ENCODE assay signal across 7 mouse cellular contexts in genomic region chr15:102204674-102205505, GRCm38 (mm10). TPM values are rescaled to one million over a fixed set of nuclear protein-coding genes. Genes with fewer than 3 reads are reported as not detected.
DNase-seq lines count a peak whose midpoint lies in the region; ATAC-seq and TF ChIP-seq lines count a peak whose summit lies in the region.

Gene Csad, minus strand, starts transcription at chr15:102204724.

- peak within 1 kb of the TSS; percentile 77 for H3K4me2 ChIP-seq in heart, embryonic 16.5 days (ENCODE audit: low read depth, low read length)

- no peaks in the 10 kb centered on the region for H3K27me3 ChIP-seq in testis, adult 2 months (ENCODE audit: control insufficient read depth, insufficient read depth, low read length)
- no peaks in the 10 kb centered on the region for H3K27me3 ChIP-seq in heart, embryonic 16.5 days (ENCODE audit: control insufficient read depth, insufficient read depth, low read length)

- H3K36me3 ChIP-seq in testis, adult 2 months (ENCODE audit: control insufficient read depth, insufficient read depth, low read length): no peaks in the 10 kb centered on the region
- H3K36me3 ChIP-seq in heart, embryonic 16.5 days (ENCODE audit: control insufficient read depth, insufficient read depth): peaks cover 34% of the 10 kb centered on the region

- no peak for TF ChIP-seq CTCF in testis, adult 2 months (IDR thresholded peaks at IDR 0.05; ENCODE audit: control insufficient read depth, insufficient read depth, insufficient replicate concordance, low read depth, low read length)
- no peak for TF ChIP-seq CTCF in brain, embryonic 14.5 days (IDR thresholded peaks at IDR 0.05; ENCODE audit: borderline replicate concordance, extremely low read depth, insufficient read depth, insufficient read length)

- no peak for TF ChIP-seq POLR2A in testis, adult 2 months (IDR thresholded peaks at IDR 0.05; ENCODE audit: control insufficient read depth, low read depth, low read length)
- no peak for TF ChIP-seq POLR2A in brain, embryonic 14.5 days (IDR thresholded peaks at IDR 0.05; ENCODE audit: borderline replicate concordance, extremely low read depth, insufficient read depth, insufficient read length, poor library complexity, severe bottlenecking)

- peaks cover 13% of the 10 kb centered on the region for H3K4me1 ChIP-seq in testis, adult 2 months (ENCODE audit: control insufficient read depth, insufficient read depth, low read length)
- H3K4me1 ChIP-seq in heart, embryonic 16.5 days (ENCODE audit: control insufficient read depth, insufficient read depth, low read length): peaks cover 30% of the 10 kb centered on the region

- H3K9me3 ChIP-seq in heart, embryonic 16.5 days (replicated peaks; ENCODE audit: control insufficient read depth, low read length): no peaks in the 10 kb centered on the region

- 59% methylated on average over 19 of the region's 19 CpGs for WGBS in heart, embryonic 16.5 days

- peak within 1 kb of the TSS; percentile 89 for H3K27ac ChIP-seq in testis, adult 2 months (ENCODE audit: control insufficient read depth, insufficient read depth, low read depth, low read length)
- H3K27ac ChIP-seq in heart, embryonic 16.5 days (ENCODE audit: low read length): peak within 1 kb of the TSS; percentile 99

- intact Hi-C loops in left cerebral cortex, postnatal 36 days (cut with DNase I): no loop called here

- peak within 1 kb of the TSS; percentile 94 for H3K9ac ChIP-seq in heart, embryonic 16.5 days (ENCODE audit: low read length)

- no peak for ATAC-seq in heart, embryonic 16.5 days (replicated peaks; ENCODE audit: extremely low read depth, insufficient read depth, low FRiP score)
- ATAC-seq in neutrophil, adult 5-6 weeks (ENCODE audit: extremely low read depth, insufficient number of reproducible peaks, low FRiP score, poor library complexity, severe bottlenecking): no peak

- peak within 1 kb of the TSS; percentile 94 for H3K4me3 ChIP-seq in testis, adult 2 months (ENCODE audit: control insufficient read depth, low read depth, low read length)
- peak within 1 kb of the TSS; percentile 78 for H3K4me3 ChIP-seq in heart, embryonic 16.5 days (ENCODE audit: low read length)

- DNase-seq in testis, postnatal 10 days (ENCODE audit: low spot score): no peak
- DNase-seq in brain, embryonic 14.5 days (ENCODE audit: low read depth): peak; percentile 42
- no peak for DNase-seq in left cerebral cortex, postnatal 36 days (ENCODE audit: low spot score in 2 of 2)
- DNase-seq in spleen, postnatal 4 days (ENCODE audit: low spot score in 2 of 2): no peak

RNA-seq across cellular contexts. Expression of gene Csad, which starts in this region (rescaled TPM):
- 23.1 and 27.3 TPM in 2 replicates for polyA plus RNA-seq in testis, adult 2 months (2012; rRNA removed)
- polyA plus RNA-seq in brain, embryonic 14.5 days (2012; rRNA removed): 45.4 and 50.8 TPM in 2 replicates
- polyA plus RNA-seq in heart, embryonic 16.5 days (2015; fragmentation: Nextera tagmentation; extraction: Ambion mirVana): 38.3 and 43.7 TPM in 2 replicates
- total RNA-seq in left cerebral cortex, postnatal 36 days (2021): 10 to 100 TPM; 23.9 to 29.4 TPM
- 47.6 and 56.0 TPM in 2 replicates for total RNA-seq in neutrophil, adult 5-6 weeks (2017)
